Mouse (Mus musculus) forebrain, embryonic 11.5 days (tissue): ENCODE data around the gene Bex4. TPM values are rescaled to one million over a fixed set of nuclear protein-coding genes. Genes with fewer than 3 reads are reported as not detected.

Source experiments
- ATAC-seq: fragments of 200-750 bp; cut with Nextera tagmentation; replicated peaks from 2 replicates; pipeline ENCODE4 v1.8.0; 2017; ENCODE audit warnings: moderate TSS enrichment; ENCODE audit not compliant: low FRiP score
- DNase-seq: peaks from one replicate; pipeline ENCODE4 v3.0.0-alpha.2; 2017; ENCODE audit warnings: low spot score
- H3K27ac ChIP-seq: fragments of 300-500 bp; sonication (generic); 2 replicates; pipeline ENCODE4 v1.5.1; 2014; ENCODE audit warnings: low read depth, low read length
- H3K27me3 ChIP-seq: fragments of 300-500 bp; sonication (generic); 2 replicates; pipeline ENCODE4 v1.6.1; 2014; ENCODE audit warnings: mild to moderate bottlenecking, low read length, mixed read lengths; ENCODE audit not compliant: control insufficient read depth, insufficient read depth
- H3K36me3 ChIP-seq: fragments of 300-500 bp; sonication (generic); 2 replicates; pipeline ENCODE4 v1.6.1; 2014; ENCODE audit warnings: mild to moderate bottlenecking, low read length, moderate library complexity, mixed read lengths; ENCODE audit not compliant: control insufficient read depth, insufficient read depth
- H3K4me1 ChIP-seq: fragments of 300-500 bp; sonication (generic); replicated peaks from 2 replicates; pipeline ENCODE4 v1.6.1; 2014; ENCODE audit warnings: low read length, mixed read lengths; ENCODE audit not compliant: control insufficient read depth, insufficient read depth
- H3K4me2 ChIP-seq: fragments of 300-500 bp; sonication (generic); 2 replicates; pipeline ENCODE4 v1.6.1; 2014; ENCODE audit warnings: low read depth, mild to moderate bottlenecking, low read length, moderate library complexity, mixed read lengths; ENCODE audit not compliant: severe bottlenecking
- H3K4me3 ChIP-seq: fragments of 300-500 bp; sonication (generic); 2 replicates; pipeline ENCODE4 v1.5.1; 2014; ENCODE audit warnings: low read depth, low read length
- H3K9ac ChIP-seq: fragments of 300-500 bp; sonication (generic); 2 replicates; pipeline ENCODE4 v1.6.1; 2014; ENCODE audit warnings: low read length
- H3K9me3 ChIP-seq: fragments of 300-500 bp; sonication (generic); 2 replicates; pipeline ENCODE4 v1.6.1; 2016; ENCODE audit warnings: low read length, mixed read lengths; ENCODE audit not compliant: control insufficient read depth
- WGBS: fragments of 180-500 bp; shearing (Covaris S2); extraction: QIAGEN DNeasy Blood & Tissue Kit; methylation state at CpG from one replicate; pipeline ENCODE4 v1.1.7; 2014; 5-methylcytosine and 5-hydroxymethylcytosine counted together
- microRNA-seq: library from miRNA; unstranded; fragments of <30 nt; microRNA quantifications from one replicate; pipeline ENCODE4, GENCODE M21; 2016; ENCODE audit not compliant: insufficient number of aligned reads
- polyA plus RNA-seq: library from polyadenylated mRNA; unstranded; fragments of >200 nt; fragmentation: Nextera tagmentation; extraction: Ambion mirVana; gene quantifications from 2 replicates; pipeline ENCODE4 v1.2.1, GENCODE M21; 2014

Gene Bex4
- polyA plus RNA-seq, 1 experiment from 2014 or later, result 126 TPM

- H3K9ac ChIP-seq, result peak overlapping the region; percentile 67
- DNase-seq (peak; percentile 78), ATAC-seq (peak; percentile 75)
- no peaks in the 10 kb centered on the region for H3K4me1 ChIP-seq
- no peaks in the 10 kb centered on the region for H3K9me3 ChIP-seq
- peak overlapping the region; percentile 48 for H3K4me2 ChIP-seq
- peak overlapping the region; percentile 59; the same call in 1 of the 2 replicates for H3K27ac ChIP-seq
- no peaks in the 10 kb centered on the region for H3K27me3 ChIP-seq
- no peaks in the 10 kb centered on the region for H3K36me3 ChIP-seq
- H3K4me3 ChIP-seq, result peak overlapping the region; percentile 49
- 15% methylated on average over 24 of the region's 24 CpGs for WGBS
Observed at GRCm38 (mm10) chrX:136171189-136172117, 32.7 kb downstream of the Bex4 start.

GRCm38 (mm10) chrX:136172118-136172551, 33.3 kb downstream of the Bex4 start, which contains the start of gene Tceal8:
Gene Tceal8 (minus strand): TSS chrX:136172342.
- H3K27me3 ChIP-seq, result no peaks in the 10 kb centered on the region
- ATAC-seq (peak; percentile 96), DNase-seq (peak; percentile 81)
- no peaks in the 10 kb centered on the region for H3K9me3 ChIP-seq
- WGBS, result 20% methylated on average over 10 of the region's 10 CpGs
- H3K9ac ChIP-seq, result peak within 1 kb of the TSS; percentile 67
- no peaks in the 10 kb centered on the region for H3K4me1 ChIP-seq
- peak within 1 kb of the TSS; percentile 49 for H3K4me3 ChIP-seq
- peak within 1 kb of the TSS; percentile 48 for H3K4me2 ChIP-seq
- H3K27ac ChIP-seq, result peak within 1 kb of the TSS; percentile 59; the same call in 1 of the 2 replicates
- no peaks in the 10 kb centered on the region for H3K36me3 ChIP-seq

GRCm38 (mm10) chrX:136172786-136173185, 34.0 kb downstream of the Bex4 start:
- Histone ChIP-seq H3K27ac (no peak overlapping the region), H3K36me3 (no peaks in the 10 kb centered on the region), H3K4me1 (no peaks in the 10 kb centered on the region), H3K9ac (peak overlapping the region; percentile 1; the same call in 1 of the 2 replicates), H3K9me3 (no peaks in the 10 kb centered on the region), H3K27me3 (no peaks in the 10 kb centered on the region), H3K4me3 (peak overlapping the region; percentile 49), H3K4me2 (peak overlapping the region; percentile 48)
- ATAC-seq (no peak), DNase-seq (no peak)
- WGBS, result 13% methylated on average over 10 of the region's 10 CpGs

- no peak overlapping the region for H3K4me3 ChIP-seq
- no peak for DNase-seq
- no peaks in the 10 kb centered on the region for H3K9me3 ChIP-seq
- H3K27me3 ChIP-seq, result peaks cover 2% of the 10 kb centered on the region; the same call in 1 of the 2 replicates
- H3K4me2 ChIP-seq, result no peak overlapping the region
- peak; percentile 61; the same call in 1 of the 2 replicates for ATAC-seq
- H3K36me3 ChIP-seq, result no peaks in the 10 kb centered on the region
- no peaks in the 10 kb centered on the region for H3K4me1 ChIP-seq
- WGBS, result 28% methylated on average over 11 of the region's 11 CpGs
- H3K9ac ChIP-seq, result no peak overlapping the region
- no peak overlapping the region for H3K27ac ChIP-seq
Observed at GRCm38 (mm10) chrX:136180897-136181553, 42.2 kb downstream of the Bex4 start.

GRCm38 (mm10) chrX:136183107-136183506, 44.3 kb downstream of the Bex4 start:
- WGBS, result 91% methylated on average over 1 of the region's 1 CpGs
- ATAC-seq, result no peak
- H3K9me3 ChIP-seq, result no peaks in the 10 kb centered on the region
- H3K9ac ChIP-seq, result no peak overlapping the region
- DNase-seq, result no peak
- no peak overlapping the region for H3K4me3 ChIP-seq
- H3K27ac ChIP-seq, result no peak overlapping the region
- H3K4me2 ChIP-seq, result no peak overlapping the region
- no peaks in the 10 kb centered on the region for H3K4me1 ChIP-seq
- H3K36me3 ChIP-seq, result no peaks in the 10 kb centered on the region
- peaks cover 2% of the 10 kb centered on the region; the same call in 1 of the 2 replicates for H3K27me3 ChIP-seq

Small RNAs within 50 kb of the gene (microRNA-seq; reads per million reads assigned to microRNA genes)
- not detected for gene Mir6383

Other genes with a start within 250 kb of the Bex4 start
- gene Arxes2, start 145.2 kb upstream of the Bex4 start, polyA plus RNA-seq, result 117 and 122 TPM in 2 replicates
- 48.9 and 49.3 TPM in 2 replicates for gene Arxes1, start 105.6 kb upstream of the Bex4 start, polyA plus RNA-seq
- 302 and 303 TPM in 2 replicates for gene Bex2, start 70.8 kb upstream of the Bex4 start, polyA plus RNA-seq
- not detected in 2 replicates for gene Nxf3, start 53.7 kb upstream of the Bex4 start, polyA plus RNA-seq
- gene Tceal8, start 33.3 kb downstream of the Bex4 start, polyA plus RNA-seq, result 149 and 163 TPM in 2 replicates
- gene Tceal5, start 64.9 kb downstream of the Bex4 start, polyA plus RNA-seq, result 1.2 and 1.6 TPM in 2 replicates
- gene Tceal7, start 75.8 kb downstream of the Bex4 start, polyA plus RNA-seq, result 1.1 and 1.2 TPM in 2 replicates
- 135 and 136 TPM in 2 replicates for gene Bex1, start 76.5 kb downstream of the Bex4 start, polyA plus RNA-seq
- 376 and 408 TPM in 2 replicates for gene Tceal9, start 106.1 kb downstream of the Bex4 start, polyA plus RNA-seq
- gene Bex3, start 131.3 kb downstream of the Bex4 start, polyA plus RNA-seq, result 662 and 667 TPM in 2 replicates